Mouse (Mus musculus) myocyte (in vitro differentiated cells): ENCODE data around the gene Cdc42ep5. TPM values are rescaled to one million over a fixed set of nuclear protein-coding genes. Genes with fewer than 3 reads are reported as not detected.

Experiments used
- H3K27me3 ChIP-seq: one replicate; pipeline ENCODE4 v1.6.1; 2011; ENCODE audit not compliant: control insufficient read depth, insufficient read depth, insufficient read length
- H3K36me3 ChIP-seq: one replicate; pipeline ENCODE4 v1.6.1; 2011; ENCODE audit not compliant: control insufficient read depth, insufficient read depth
- H3K4me2 ChIP-seq: one replicate; pipeline ENCODE4 v1.6.1; 2011; ENCODE audit warnings: low read depth, control low read depth
- H3K4me3 ChIP-seq: one replicate; pipeline ENCODE4 v1.5.1; 2011; ENCODE audit warnings: mild to moderate bottlenecking, control low read depth, moderate library complexity
- H3K79me2 ChIP-seq: one replicate; pipeline ENCODE4 v1.6.1; 2011; ENCODE audit not compliant: control insufficient read depth, insufficient read depth
- H3ac ChIP-seq: one replicate; pipeline ENCODE4 v1.6.1; 2011; ENCODE audit not compliant: control insufficient read depth, insufficient read length
- CEBPB ChIP-seq: IDR thresholded peaks from 2 replicates; pipeline ENCODE4 v1.6.1; 2011; ENCODE audit warnings: mild to moderate bottlenecking, moderate library complexity; ENCODE audit not compliant: poor library complexity, insufficient read depth, severe bottlenecking
- E2F4 ChIP-seq: IDR thresholded peaks from one replicate; pipeline ENCODE4 v1.6.1; 2011; ENCODE audit warnings: mild to moderate bottlenecking, control low read depth, moderate library complexity; ENCODE audit not compliant: insufficient read depth
- MAX ChIP-seq: IDR thresholded peaks from one replicate; pipeline ENCODE4 v1.6.1; 2011; ENCODE audit warnings: low read depth, mild to moderate bottlenecking, control low read depth
- MYOD1 ChIP-seq, 3 experiments: IDR thresholded peaks; one replicate each; pipeline ENCODE4 v1.6.1; 2011; ENCODE audit warnings: control low read depth in 2 of 3, low read depth in 2 of 3, mild to moderate bottlenecking in 2 of 3, moderate library complexity in 1 of 3; ENCODE audit not compliant: insufficient read length in 2 of 3, control insufficient read depth in 1 of 3
- MYOG ChIP-seq, 3 experiments: IDR thresholded peaks; one replicate each; pipeline ENCODE4 v1.6.1; 2011; ENCODE audit warnings: control low read depth in 2 of 3, low read depth in 2 of 3, mild to moderate bottlenecking in 2 of 3; ENCODE audit not compliant: insufficient read length in 2 of 3, control insufficient read depth in 1 of 3, insufficient read depth in 1 of 3
- POLR2A ChIP-seq: IDR thresholded peaks from one replicate; pipeline ENCODE4 v1.6.1; 2011; ENCODE audit warnings: low read depth, mild to moderate bottlenecking, control low read depth, moderate library complexity; ENCODE audit not compliant: insufficient read length
- POLR2AphosphoS2 ChIP-seq: IDR thresholded peaks from one replicate; pipeline ENCODE4 v1.6.1; 2011; ENCODE audit warnings: low read depth, control low read depth; ENCODE audit not compliant: insufficient read length
- REST ChIP-seq: IDR thresholded peaks from one replicate; pipeline ENCODE4 v1.6.1; 2011; ENCODE audit warnings: mild to moderate bottlenecking, control low read depth, moderate library complexity; ENCODE audit not compliant: insufficient read depth, insufficient read length
- SRF ChIP-seq: IDR thresholded peaks from one replicate; pipeline ENCODE4 v1.6.1; 2011; ENCODE audit warnings: low read depth; ENCODE audit not compliant: control insufficient read depth, insufficient read length
- TCF12 ChIP-seq: IDR thresholded peaks from one replicate; pipeline ENCODE4 v1.6.1; 2011; ENCODE audit warnings: mild to moderate bottlenecking, control low read depth; ENCODE audit not compliant: poor library complexity, insufficient read depth, severe bottlenecking
- TCF3 ChIP-seq: IDR thresholded peaks from one replicate; pipeline ENCODE4 v1.6.1; 2011; ENCODE audit warnings: low read depth, control low read depth; ENCODE audit not compliant: insufficient read length
- USF1 ChIP-seq: IDR thresholded peaks from one replicate; pipeline ENCODE4 v1.6.1; 2011; ENCODE audit warnings: low read depth, mild to moderate bottlenecking, control low read depth, moderate library complexity
- polyA plus RNA-seq: library from polyadenylated mRNA; unstranded; fragments of >200 nt; fragmentation: generic; extraction: Trizol; gene quantifications from one replicate; pipeline ENCODE4 v1.2.1, GENCODE M21; 2012; ENCODE audit warnings: missing spikeins

Gene Cdc42ep5
- polyA plus RNA-seq, 1 experiment, result 26.5 TPM

- Histone ChIP-seq H3K4me2 (no peak overlapping the region), H3ac (no peak overlapping the region), H3K4me3 (no peak overlapping the region), H3K79me2 (peaks cover 3% of the 10 kb centered on the region), H3K27me3 (no peaks in the 10 kb centered on the region), H3K36me3 (peaks cover 38% of the 10 kb centered on the region)
- TF ChIP-seq SRF (no peak), POLR2AphosphoS2 (peak; percentile 81)
Measured at GRCm38 (mm10) chr7:4144766-4145551, 19.7 kb downstream of the Cdc42ep5 start.

GRCm38 (mm10) chr7:4144046-4144445, 20.6 kb downstream of the Cdc42ep5 start:
- H3K36me3 ChIP-seq, result peaks cover 44% of the 10 kb centered on the region
- no peak for TF ChIP-seq CEBPB
- no peak for TF ChIP-seq SRF
- no peak for TF ChIP-seq MAX
- TF ChIP-seq USF1, result no peak
- TF ChIP-seq TCF12, result no peak
- TF ChIP-seq POLR2AphosphoS2, result no peak
- TF ChIP-seq MYOD1 (IDR thresholded peaks at IDR 0.05; ENCODE audit: control insufficient read depth in 1 of 3, insufficient read length in 2 of 3, low read depth in 2 of 3), result no peak
- TF ChIP-seq E2F4, result no peak
- no peak for TF ChIP-seq REST
- TF ChIP-seq TCF3, result no peak
- TF ChIP-seq MYOG (IDR thresholded peaks at IDR 0.05; ENCODE audit: control insufficient read depth in 1 of 3, insufficient read depth in 1 of 3, insufficient read length in 2 of 3, low read depth in 2 of 3), result no peak
- TF ChIP-seq POLR2A, result no peak
- no peaks in the 10 kb centered on the region for H3K27me3 ChIP-seq
- no peak overlapping the region for H3K4me2 ChIP-seq
- H3K79me2 ChIP-seq, result peaks cover 13% of the 10 kb centered on the region
- no peak overlapping the region for H3K4me3 ChIP-seq
- no peak overlapping the region for H3ac ChIP-seq

GRCm38 (mm10) chr7:4143506-4143905, 21.2 kb downstream of the Cdc42ep5 start:
- TF ChIP-seq E2F4 (no peak), USF1 (no peak), MYOD1 (IDR thresholded peaks at IDR 0.05; ENCODE audit: control insufficient read depth in 1 of 3, insufficient read length in 2 of 3, low read depth in 2 of 3) (no peak), TCF3 (no peak), TCF12 (no peak), SRF (no peak), MYOG (IDR thresholded peaks at IDR 0.05; ENCODE audit: control insufficient read depth in 1 of 3, insufficient read depth in 1 of 3, insufficient read length in 2 of 3, low read depth in 2 of 3) (no peak), POLR2AphosphoS2 (no peak), REST (no peak), POLR2A (no peak), MAX (no peak)
- Histone ChIP-seq H3ac (no peak overlapping the region), H3K4me2 (no peak overlapping the region), H3K4me3 (no peak overlapping the region), H3K36me3 (peaks cover 44% of the 10 kb centered on the region), H3K27me3 (no peaks in the 10 kb centered on the region), H3K79me2 (peaks cover 18% of the 10 kb centered on the region)

GRCm38 (mm10) chr7:4142796-4143445, 21.7 kb downstream of the Cdc42ep5 start:
- Histone ChIP-seq H3ac (no peak overlapping the region), H3K4me2 (no peak overlapping the region)
- TF ChIP-seq POLR2AphosphoS2, result no peak
- no peak for TF ChIP-seq CEBPB
- no peak for TF ChIP-seq TCF3
- TF ChIP-seq POLR2A, result no peak
- TF ChIP-seq REST, result no peak
- no peak for TF ChIP-seq E2F4
- TF ChIP-seq MAX, result no peak
- no peak for TF ChIP-seq TCF12
- TF ChIP-seq USF1, result no peak

GRCm38 (mm10) chr7:4141648-4142325, 22.9 kb downstream of the Cdc42ep5 start:
- Histone ChIP-seq H3K36me3 (peaks cover 44% of the 10 kb centered on the region), H3K4me3 (no peak overlapping the region), H3ac (no peak overlapping the region), H3K27me3 (no peaks in the 10 kb centered on the region), H3K79me2 (peaks cover 31% of the 10 kb centered on the region), H3K4me2 (no peak overlapping the region)
- TF ChIP-seq MAX (no peak), REST (no peak), USF1 (no peak), TCF12 (no peak), MYOD1 (IDR thresholded peaks at IDR 0.05; ENCODE audit: control insufficient read depth in 1 of 3, insufficient read length in 2 of 3, low read depth in 2 of 3) (no peak), POLR2A (no peak), MYOG (IDR thresholded peaks at IDR 0.05; ENCODE audit: control insufficient read depth in 1 of 3, insufficient read depth in 1 of 3, insufficient read length in 2 of 3, low read depth in 2 of 3) (no peak), TCF3 (no peak), POLR2AphosphoS2 (no peak), SRF (no peak), E2F4 (no peak), CEBPB (no peak)

More at GRCm38 (mm10) chr7:4142796-4143445, 21.7 kb downstream of the Cdc42ep5 start:
- no peaks in the 10 kb centered on the region for H3K27me3 ChIP-seq
- H3K79me2 ChIP-seq, result peaks cover 24% of the 10 kb centered on the region
- no peak overlapping the region for H3K4me3 ChIP-seq
- H3K36me3 ChIP-seq, result peaks cover 44% of the 10 kb centered on the region
